Mouse (Mus musculus): ENCODE data around the gene Parp16. TPM values are rescaled to one million over a fixed set of nuclear protein-coding genes. Genes with fewer than 3 reads are reported as not detected.

The Parp16 gene
- 11.4 TPM for polyA plus RNA-seq (2014; fragmentation: Illumina TruSeq; extraction: RNeasy Lipid Tissue Mini Kit (QIAGEN cat#74804); ENCODE audit: low read depth, low replicate concordance)

GRCm38 (mm10) chr9:65195053-65195452 lies at the start of gene Parp16:
Gene Parp16 (plus strand): TSS chr9:65195353.

GRCm38 (mm10) chr9:65264959-65265358 lies 69.8 kb downstream of the Parp16 start, which contains the start of gene Cilp:
Gene Cilp (plus strand): TSS chr9:65265180.

Other genes starting within 250 kb of the Parp16 start
- gene Slc24a1, start 243.7 kb upstream of the Parp16 start, polyA plus RNA-seq (2014; fragmentation: Illumina TruSeq; extraction: RNeasy Lipid Tissue Mini Kit (QIAGEN cat#74804); ENCODE audit: low read depth, low replicate concordance), result not detected
- 23.4 TPM for gene Ints14, start 234.4 kb upstream of the Parp16 start, polyA plus RNA-seq (2014; fragmentation: Illumina TruSeq; extraction: RNeasy Lipid Tissue Mini Kit (QIAGEN cat#74804); ENCODE audit: low read depth, low replicate concordance)
- 840 TPM for gene Hacd3, start 173.7 kb upstream of the Parp16 start, polyA plus RNA-seq (2014; fragmentation: Illumina TruSeq; extraction: RNeasy Lipid Tissue Mini Kit (QIAGEN cat#74804); ENCODE audit: low read depth, low replicate concordance)
- 216 TPM for gene Dpp8, start 162.9 kb upstream of the Parp16 start, polyA plus RNA-seq (2014; fragmentation: Illumina TruSeq; extraction: RNeasy Lipid Tissue Mini Kit (QIAGEN cat#74804); ENCODE audit: low read depth, low replicate concordance)
- 19.7 TPM for gene Igdcc4, start 93.9 kb upstream of the Parp16 start, polyA plus RNA-seq (2014; fragmentation: Illumina TruSeq; extraction: RNeasy Lipid Tissue Mini Kit (QIAGEN cat#74804); ENCODE audit: low read depth, low replicate concordance)
- gene Igdcc3, start 54.2 kb upstream of the Parp16 start, polyA plus RNA-seq (2014; fragmentation: Illumina TruSeq; extraction: RNeasy Lipid Tissue Mini Kit (QIAGEN cat#74804); ENCODE audit: low read depth, low replicate concordance), result not detected
- 2.6 TPM for gene Cilp, start 69.8 kb downstream of the Parp16 start, polyA plus RNA-seq (2014; fragmentation: Illumina TruSeq; extraction: RNeasy Lipid Tissue Mini Kit (QIAGEN cat#74804); ENCODE audit: low read depth, low replicate concordance)
- gene Clpx, start 98.9 kb downstream of the Parp16 start, polyA plus RNA-seq (2014; fragmentation: Illumina TruSeq; extraction: RNeasy Lipid Tissue Mini Kit (QIAGEN cat#74804); ENCODE audit: low read depth, low replicate concordance), result 179 TPM
- gene Pdcd7, start 150.8 kb downstream of the Parp16 start, polyA plus RNA-seq (2014; fragmentation: Illumina TruSeq; extraction: RNeasy Lipid Tissue Mini Kit (QIAGEN cat#74804); ENCODE audit: low read depth, low replicate concordance), result 10.5 TPM
- 1.2 TPM for gene Ubap1l, start 165.7 kb downstream of the Parp16 start, polyA plus RNA-seq (2014; fragmentation: Illumina TruSeq; extraction: RNeasy Lipid Tissue Mini Kit (QIAGEN cat#74804); ENCODE audit: low read depth, low replicate concordance)
- 0.29 TPM for gene Kbtbd13, start 196.3 kb downstream of the Parp16 start, polyA plus RNA-seq (2014; fragmentation: Illumina TruSeq; extraction: RNeasy Lipid Tissue Mini Kit (QIAGEN cat#74804); ENCODE audit: low read depth, low replicate concordance)
- 3.7 TPM for gene Rasl12, start 203.2 kb downstream of the Parp16 start, polyA plus RNA-seq (2014; fragmentation: Illumina TruSeq; extraction: RNeasy Lipid Tissue Mini Kit (QIAGEN cat#74804); ENCODE audit: low read depth, low replicate concordance)
- gene Slc51b, start 227.6 kb downstream of the Parp16 start, polyA plus RNA-seq (2014; fragmentation: Illumina TruSeq; extraction: RNeasy Lipid Tissue Mini Kit (QIAGEN cat#74804); ENCODE audit: low read depth, low replicate concordance), result not detected
- 13.8 TPM for gene Mtfmt, start 240.4 kb downstream of the Parp16 start, polyA plus RNA-seq (2014; fragmentation: Illumina TruSeq; extraction: RNeasy Lipid Tissue Mini Kit (QIAGEN cat#74804); ENCODE audit: low read depth, low replicate concordance)